Mouse (Mus musculus): ENCODE measurements around the gene Blm.

The Blm gene

DNA sequence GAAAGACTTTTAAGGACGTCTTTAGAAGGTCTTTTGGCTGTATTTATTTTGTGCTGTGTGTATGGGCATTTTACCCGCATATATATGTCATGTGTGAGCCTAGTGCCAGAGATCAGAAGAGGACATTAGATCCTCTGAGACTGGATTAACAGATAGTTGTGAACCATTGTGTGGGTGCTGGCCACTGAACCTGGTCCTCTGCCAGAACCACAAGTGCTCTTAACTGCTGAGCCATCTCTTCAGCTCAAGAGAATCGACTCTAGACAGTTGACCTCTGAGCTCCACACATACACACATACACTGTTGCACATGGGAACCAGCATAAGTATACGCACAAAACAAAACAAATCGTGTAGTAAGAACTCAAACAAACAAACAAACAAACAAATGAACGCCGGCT, 98.3 kb downstream of the Blm start:
- DNase-seq, result no peak

DNA sequence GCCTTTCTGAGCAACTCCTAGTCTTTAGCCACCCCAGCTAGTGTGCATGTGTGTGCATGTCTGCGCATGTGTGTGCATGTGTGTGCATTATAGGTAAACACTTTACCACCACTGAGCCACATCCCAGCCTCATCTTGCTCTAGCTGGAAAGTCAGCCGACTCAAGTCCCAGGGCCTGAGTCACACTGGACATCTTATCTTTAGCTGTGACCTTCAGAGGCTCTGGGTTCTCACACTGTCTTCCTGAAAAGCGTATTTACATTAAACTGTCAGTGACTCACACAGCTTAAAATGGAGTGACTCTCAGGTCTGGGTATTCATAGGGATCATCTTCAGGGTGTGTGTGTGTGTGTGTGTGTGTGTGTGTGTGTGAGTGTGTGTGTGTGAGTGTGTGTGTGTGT, 99.3 kb downstream of the Blm start:
- no peak for DNase-seq

GRCm38 (mm10) chr7:80429661-80430060, 105.3 kb downstream of the Blm start:
- no peak for DNase-seq

- no peak for DNase-seq
Measured at GRCm38 (mm10) chr7:80427730-80428129, 107.2 kb downstream of the Blm start.

DNA sequence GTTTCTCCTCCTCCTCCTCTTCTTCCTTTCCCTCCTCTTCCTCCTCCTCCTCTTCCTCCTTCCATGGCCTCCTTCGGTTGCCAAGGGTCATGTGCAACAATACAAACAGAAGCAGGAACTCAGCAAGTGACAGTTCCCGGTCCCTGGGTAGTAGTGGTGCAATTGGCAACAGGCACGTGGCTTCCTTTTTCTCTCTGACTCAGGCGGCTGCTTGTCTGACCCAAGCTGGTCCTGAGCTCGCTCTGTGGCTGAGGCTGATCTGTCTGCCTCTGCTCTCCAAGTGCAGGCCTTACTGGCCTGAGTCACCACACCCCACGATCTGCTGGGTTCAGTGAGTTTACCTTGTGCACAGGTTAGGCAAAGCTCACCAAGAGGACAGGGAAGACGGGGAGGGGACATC, 108.6 kb downstream of the Blm start:
- peak; percentile 6 for DNase-seq

GRCm38 (mm10) chr7:80424722-80425121, 110.2 kb downstream of the Blm start:
- DNase-seq, result peak; percentile 13

GRCm38 (mm10) chr7:80422759-80423480, 112.0 kb downstream of the Blm start:
- peak; percentile 16 for DNase-seq

DNA sequence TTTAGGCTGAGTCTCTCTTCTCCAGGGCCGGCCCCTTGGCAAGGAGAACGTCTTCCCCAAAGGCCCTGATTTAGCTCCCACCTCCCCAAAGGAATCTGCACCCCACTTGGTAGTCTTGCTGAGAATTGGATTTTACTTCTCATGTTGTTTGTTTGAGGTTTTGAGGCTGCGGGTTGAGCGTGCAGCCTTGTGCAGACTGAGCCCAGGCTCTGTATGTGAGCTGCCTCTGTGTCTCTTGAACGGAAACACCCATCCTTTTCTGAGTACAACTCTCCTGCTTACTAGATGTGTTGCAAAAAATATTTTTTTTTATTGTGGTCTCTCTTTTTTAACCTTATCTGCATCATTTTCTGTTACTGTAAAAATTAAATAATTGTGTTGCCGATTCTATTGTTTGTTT, 113.3 kb downstream of the Blm start:
- DNase-seq, result no peak

DNA sequence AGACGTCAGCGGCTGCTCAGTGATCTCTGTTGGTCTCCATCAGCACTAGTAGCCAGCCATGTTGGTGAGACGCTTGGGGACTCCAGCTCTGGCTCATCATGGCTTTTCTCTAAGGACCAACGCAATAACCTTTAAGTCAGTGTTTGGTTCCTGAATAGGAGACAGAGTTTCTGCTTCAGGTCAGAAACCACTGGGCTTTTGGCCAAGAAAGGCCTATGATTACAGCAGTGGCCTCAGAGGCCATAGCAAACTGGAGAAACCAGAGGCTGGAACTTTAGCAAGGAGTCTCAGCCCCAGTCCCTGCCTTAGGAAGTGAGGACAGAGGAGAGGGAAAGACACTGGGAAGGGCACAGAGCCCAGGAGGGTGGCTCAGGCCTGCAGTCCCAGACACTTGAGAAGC, 114.3 kb downstream of the Blm start:
- DNase-seq, result peak; percentile 26

DNA sequence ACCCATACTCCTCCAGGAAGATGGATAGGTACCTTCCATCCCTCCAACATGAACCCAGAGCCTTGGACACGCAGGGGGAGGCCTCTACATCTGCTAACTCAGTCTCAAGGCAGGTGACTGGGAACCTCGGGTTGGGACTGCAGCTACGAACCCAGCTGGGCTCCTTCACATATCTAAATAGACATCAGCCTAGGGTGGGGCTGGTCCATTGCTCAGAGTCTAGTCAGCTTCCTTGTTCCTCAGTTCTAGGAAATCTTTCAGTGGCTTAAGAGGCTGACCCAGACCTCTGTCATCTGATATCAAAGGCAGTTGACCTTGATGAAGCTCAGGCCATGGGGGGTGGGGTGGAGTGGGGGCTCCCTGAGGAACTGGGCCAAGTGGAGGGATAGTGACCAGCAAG, 115.6 kb downstream of the Blm start:
- DNase-seq, result no peak

DNA sequence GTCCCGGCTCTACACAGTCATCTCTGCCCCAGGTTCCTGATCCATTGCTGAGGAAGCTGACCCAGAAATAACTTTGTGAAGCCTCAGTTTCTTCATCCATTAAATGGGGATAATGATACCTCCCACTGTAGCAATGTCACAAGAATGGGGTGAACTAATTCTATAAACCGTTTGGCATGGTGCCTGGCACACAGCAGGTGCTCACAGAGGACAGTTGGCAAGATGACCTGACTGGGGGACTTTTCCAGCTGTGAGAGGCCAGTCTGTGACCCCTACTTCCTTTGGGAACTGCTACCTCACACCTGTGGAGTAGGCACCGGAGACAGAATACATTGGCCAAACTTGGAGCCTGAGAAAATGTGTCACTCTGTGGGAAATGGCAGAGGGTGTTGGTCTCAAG, 116.9 kb downstream of the Blm start:
- no peak for DNase-seq

DNA sequence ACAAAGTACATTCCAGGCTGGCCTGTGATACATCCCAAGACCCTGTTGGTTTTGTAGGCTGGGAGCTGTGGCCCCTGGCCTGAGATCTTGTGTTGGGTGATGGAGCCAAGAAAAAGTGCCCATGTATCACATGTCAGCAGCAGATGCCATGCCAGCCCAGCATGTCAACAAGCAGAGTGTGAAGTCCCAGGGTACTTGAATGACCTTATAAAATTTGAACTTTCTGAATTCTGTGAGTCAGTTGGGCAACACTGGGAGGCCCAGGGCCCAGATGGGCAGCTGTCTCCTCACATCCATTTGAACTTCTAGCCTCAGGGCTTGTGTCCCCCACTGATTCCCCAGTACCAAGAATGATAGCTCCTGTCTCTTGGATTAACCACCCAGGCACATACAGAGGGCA, 117.3 kb downstream of the Blm start:
- no peak for DNase-seq

DNA sequence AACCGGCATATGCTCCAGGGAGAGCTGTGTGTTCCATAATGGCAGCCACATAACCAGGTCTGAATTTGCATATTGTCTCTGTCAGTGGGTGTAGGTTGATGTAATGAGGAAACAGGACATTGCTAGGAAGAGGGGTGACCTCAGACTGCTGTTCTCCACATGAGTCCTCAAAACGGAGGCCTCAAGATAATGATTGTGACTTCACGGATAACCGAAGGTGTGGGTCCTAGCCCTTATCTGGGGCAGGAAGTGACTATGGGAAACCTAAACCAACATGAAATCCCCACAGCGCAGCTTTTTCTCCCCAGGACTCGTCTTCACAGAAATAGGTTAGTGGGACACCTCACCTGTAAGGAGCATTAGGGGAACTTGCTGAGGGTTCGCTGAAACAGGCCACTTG, 118.0 kb downstream of the Blm start:
- DNase-seq, result no peak

- DNase-seq, result no peak
Measured at GRCm38 (mm10) chr7:80414303-80414855, 120.5 kb downstream of the Blm start.

DNA sequence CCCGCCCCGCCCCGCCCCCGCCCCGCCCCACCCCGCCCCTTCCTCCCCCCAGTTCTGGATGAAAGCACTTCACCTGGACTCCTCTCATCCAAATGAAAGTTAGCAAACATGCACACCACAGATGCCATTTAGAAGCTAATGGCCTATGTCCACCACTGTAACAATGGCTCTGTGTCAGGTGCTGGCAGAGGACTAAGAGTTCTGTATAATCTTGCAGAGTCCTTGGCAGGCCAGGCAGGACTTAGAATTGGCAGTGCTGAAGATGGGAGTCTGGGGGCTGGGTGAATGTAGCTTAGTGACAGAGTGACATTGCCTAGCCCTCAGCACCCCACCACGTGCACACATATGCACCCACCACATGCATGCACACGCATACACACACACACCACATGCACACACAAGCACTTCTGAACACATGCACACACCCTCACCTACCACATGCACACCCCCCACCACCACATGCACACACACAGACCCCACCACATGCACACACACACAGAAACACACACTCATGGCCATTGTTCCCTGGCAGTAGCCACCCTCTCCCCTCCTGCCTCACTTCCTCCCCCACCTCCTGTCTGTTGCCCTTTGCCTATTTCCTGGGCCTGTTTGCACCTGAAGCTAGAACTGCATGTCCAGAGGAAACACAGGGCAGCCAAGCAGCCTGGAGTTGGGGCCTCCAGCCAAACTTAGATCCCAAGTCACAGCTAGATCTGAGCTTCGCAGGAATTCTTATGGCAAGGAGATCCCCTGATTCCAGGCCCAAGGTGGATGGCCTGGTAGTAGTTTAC, 121.2 kb downstream of the Blm start:
- no peak for DNase-seq

DNA sequence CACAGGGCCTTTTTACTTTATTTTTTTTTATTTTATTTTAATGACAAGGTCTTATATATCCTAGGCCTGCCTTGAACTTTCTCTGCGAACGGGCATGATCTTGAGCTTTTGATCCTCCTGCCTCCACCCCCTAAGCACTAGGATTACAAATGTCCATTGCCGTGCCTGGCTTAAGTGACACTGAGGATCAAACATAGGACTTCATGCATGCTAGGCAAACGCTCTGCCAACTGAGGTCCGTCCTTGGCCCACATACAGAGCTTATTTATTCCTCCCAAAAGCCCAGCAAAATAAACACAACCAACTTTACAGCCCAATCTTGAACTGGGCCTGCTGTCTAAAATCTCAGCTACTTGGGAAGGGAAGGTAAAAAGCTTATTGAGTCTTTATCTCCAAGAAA, 122.1 kb downstream of the Blm start:
- no peak for DNase-seq

DNA sequence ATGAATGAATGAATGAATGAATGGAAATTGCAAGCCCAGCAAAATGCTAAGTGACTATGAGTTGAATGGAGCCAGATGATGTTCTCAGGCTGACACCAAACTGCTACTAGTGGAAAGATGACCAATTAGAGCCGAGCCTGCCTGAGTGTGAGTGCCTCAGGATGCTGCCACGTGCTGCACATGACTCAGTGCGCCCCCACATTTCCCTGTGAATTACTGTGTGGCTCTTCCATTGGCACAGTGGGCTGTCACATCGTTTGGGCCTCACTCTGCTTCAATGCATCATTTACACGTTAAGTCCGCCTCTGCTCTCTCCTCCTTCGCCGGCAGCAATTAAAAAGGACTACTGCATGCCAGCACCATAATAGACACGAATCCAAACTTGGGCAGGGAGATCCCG, 122.6 kb downstream of the Blm start:
- DNase-seq, result no peak

GRCm38 (mm10) chr7:80410380-80410779, 124.5 kb downstream of the Blm start:
- DNase-seq, result no peak

- DNase-seq, result no peak
Measured at GRCm38 (mm10) chr7:80407712-80408111, 127.2 kb downstream of the Blm start.

DNA sequence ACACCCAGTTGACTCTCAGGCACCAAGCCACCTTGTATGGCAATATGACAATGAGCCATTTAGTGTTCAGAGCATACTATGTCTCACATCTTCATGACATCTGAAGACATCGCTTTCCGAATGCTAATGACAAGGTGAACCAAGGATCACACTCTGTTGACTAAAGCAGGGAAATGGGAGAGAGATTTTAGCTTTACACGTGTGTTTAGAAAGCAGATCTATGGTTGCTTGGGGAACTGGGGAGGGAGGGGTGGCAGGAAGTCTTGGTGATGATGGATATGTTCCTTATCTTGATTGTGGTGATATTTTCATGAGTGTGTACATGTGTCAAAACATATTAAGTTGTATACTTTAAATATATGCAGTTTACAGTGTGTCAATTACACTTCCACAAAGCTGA, 128.7 kb downstream of the Blm start:
- DNase-seq, result no peak

- no peak for DNase-seq
Measured at GRCm38 (mm10) chr7:80405188-80405695, 129.7 kb downstream of the Blm start, which contains the start of gene Furin. Furin (minus strand) TSS chr7:80405436.

All from kidney, adult 18-20 months (tissue).